Mouse (Mus musculus): ENCODE measurements around the gene Spef2.
A peak's percentile ranks its signal among the peaks of the same experiment; 100 is the strongest.

Gene Spef2

GRCm38 (mm10) chr15:9548951-9549350 lies 199.7 kb downstream of the Spef2 start:
- no peak for DNase-seq (ENCODE audit: low spot score in 2 of 2)

- DNase-seq (ENCODE audit: low spot score in 2 of 2): no peak
Observed at GRCm38 (mm10) chr15:9535200-9535599, 213.5 kb downstream of the Spef2 start.

GRCm38 (mm10) chr15:9533356-9533902 lies 215.2 kb downstream of the Spef2 start:
- peak; percentile 36 for DNase-seq (ENCODE audit: low spot score in 2 of 2)

- no peak for DNase-seq (ENCODE audit: low spot score in 2 of 2)
Observed at GRCm38 (mm10) chr15:9530076-9530475, 218.6 kb downstream of the Spef2 start, which contains the start of gene Il7r. Gene Il7r, minus strand, starts transcription at chr15:9530176.

- peak; percentile 5 to 56 for DNase-seq (ENCODE audit: low spot score in 2 of 2)
Observed at GRCm38 (mm10) chr15:9529646-9530045, 219.0 kb downstream of the Spef2 start.

Measured in natural killer cell, adult 2 months (primary cell).